Mouse (Mus musculus): ENCODE data around the gene Ell3. TPM values are rescaled to one million over a fixed set of nuclear protein-coding genes. Genes with fewer than 3 reads are reported as not detected.

The Ell3 gene
- total RNA-seq, 2 experiments from 2014 or later: 0.31 TPM; not detected in 1

GRCm38 (mm10) chr2:121447006-121447405 is 2.9 kb upstream of the Ell3 start:
- DNase-seq: no peak

- no peak for DNase-seq
Observed at GRCm38 (mm10) chr2:121446506-121446905, 2.4 kb upstream of the Ell3 start.

GRCm38 (mm10) chr2:121445117-121445516 is 1.0 kb upstream of the Ell3 start:
- no peak for DNase-seq

- no peak for DNase-seq
Observed at GRCm38 (mm10) chr2:121443068-121443349, 1.1 kb downstream of the Ell3 start.

- DNase-seq: peak; percentile 74
Observed at GRCm38 (mm10) chr2:121442259-121443067, 1.6 kb downstream of the Ell3 start.

GRCm38 (mm10) chr2:121441800-121442199 is 2.3 kb downstream of the Ell3 start:
- no peak for DNase-seq

GRCm38 (mm10) chr2:121440834-121441605 is 3.1 kb downstream of the Ell3 start:
- no peak for DNase-seq

- DNase-seq: no peak
Observed at GRCm38 (mm10) chr2:121439746-121440145, 4.3 kb downstream of the Ell3 start.

- no peak for DNase-seq
Observed at GRCm38 (mm10) chr2:121434854-121435253, 9.2 kb downstream of the Ell3 start.

GRCm38 (mm10) chr2:121425890-121426289 is 18.2 kb downstream of the Ell3 start:
- no peak for DNase-seq

- no peak for DNase-seq
Observed at GRCm38 (mm10) chr2:121423166-121423565, 20.9 kb downstream of the Ell3 start.

- DNase-seq: no peak
Observed at GRCm38 (mm10) chr2:121418476-121418875, 25.6 kb downstream of the Ell3 start.

- DNase-seq: no peak
Observed at GRCm38 (mm10) chr2:121416356-121416755, 27.7 kb downstream of the Ell3 start.

GRCm38 (mm10) chr2:121415591-121415990 is 28.5 kb downstream of the Ell3 start:
- DNase-seq: no peak

- no peak for DNase-seq
Observed at GRCm38 (mm10) chr2:121415103-121415502, 29.0 kb downstream of the Ell3 start.

GRCm38 (mm10) chr2:121414139-121414685 is 29.9 kb downstream of the Ell3 start:
- DNase-seq: no peak

GRCm38 (mm10) chr2:121413387-121414042 is 30.6 kb downstream of the Ell3 start, which contains the start of the genes Pdia3 and Catsper2:
Gene Pdia3 (plus strand): TSS chr2:121413775.
Gene Catsper2 (minus strand): TSS chr2:121413792.
- DNase-seq: peak; percentile 98

- DNase-seq: no peak
Observed at GRCm38 (mm10) chr2:121412843-121413386, 31.2 kb downstream of the Ell3 start.

GRCm38 (mm10) chr2:121408160-121408559 is 35.9 kb downstream of the Ell3 start:
- peak; percentile 37 for DNase-seq

- no peak for DNase-seq
Observed at GRCm38 (mm10) chr2:121403296-121403695, 40.8 kb downstream of the Ell3 start.

GRCm38 (mm10) chr2:121396624-121397023 is 47.5 kb downstream of the Ell3 start:
- peak; percentile 85 for DNase-seq

Measured in heart, postnatal 4 days (tissue).